Mouse (Mus musculus) ES-E14 (cell line): ENCODE measurements around the gene Zfx.

ENCODE experiments used
- MAFK ChIP-seq: IDR thresholded peaks from 2 replicates; pipeline ENCODE4 v1.6.1; 2014; ENCODE audit warnings: mild to moderate bottlenecking, low read depth, low read length, inconsistent platforms; ENCODE audit not compliant: insufficient read depth
- ZNF384 ChIP-seq: IDR thresholded peaks from 2 replicates; pipeline ENCODE4 v1.6.1; 2012; ENCODE audit warnings: low read depth, low read length, inconsistent platforms

DNA sequence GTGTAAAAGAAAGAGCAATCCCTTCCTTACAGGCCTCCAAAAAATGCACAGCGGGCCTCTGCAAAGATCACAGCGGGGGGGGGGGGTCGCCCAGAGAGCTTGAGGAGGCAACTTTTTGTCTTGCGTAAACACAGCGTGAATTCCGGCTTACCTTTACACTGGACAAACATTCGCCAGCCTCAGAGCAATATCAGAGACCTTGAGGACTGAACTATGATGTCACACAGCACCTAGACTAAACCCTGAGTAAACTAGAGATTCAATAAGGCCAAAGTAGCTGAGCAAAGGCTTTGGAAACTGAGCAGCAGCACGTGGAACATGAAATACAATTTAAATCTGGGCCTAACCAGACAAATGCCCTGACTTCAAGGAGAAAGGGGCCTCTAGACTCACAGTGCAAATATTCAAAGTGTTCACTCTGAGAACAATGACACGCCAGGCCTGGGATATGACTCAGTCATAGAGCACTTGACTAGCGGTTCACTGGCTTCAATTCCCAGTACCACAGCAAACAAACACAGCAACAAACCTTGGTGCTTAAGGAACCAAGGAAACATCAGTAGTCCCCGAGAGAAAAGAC lies 28.8 kb upstream of the Zfx start:
- TF ChIP-seq MAFK (no peak), ZNF384 (no peak)
